Mouse (Mus musculus) heart, embryonic 11.5 days (tissue): ENCODE measurements around the gene 2410131K14Rik. TPM values are rescaled to one million over a fixed set of nuclear protein-coding genes. Genes with fewer than 3 reads are reported as not detected.

Experiments
- ATAC-seq: fragments of 200-750 bp; cut with Nextera tagmentation; replicated peaks from 2 replicates; pipeline ENCODE4 v1.8.0; 2017; ENCODE audit warnings: moderate library complexity; ENCODE audit not compliant: insufficient number of reproducible peaks, low FRiP score, low TSS enrichment
- H3K27ac ChIP-seq: fragments of 300-500 bp; sonication (generic); 2 replicates; pipeline ENCODE4 v1.5.1; 2014; ENCODE audit warnings: mild to moderate bottlenecking, low read depth, low read length
- H3K27me3 ChIP-seq: fragments of 300-500 bp; sonication (generic); 2 replicates; pipeline ENCODE4 v1.6.1; 2014; ENCODE audit warnings: mild to moderate bottlenecking, low read length, mixed read lengths; ENCODE audit not compliant: control insufficient read depth, insufficient read depth
- H3K36me3 ChIP-seq: fragments of 300-500 bp; sonication (generic); 2 replicates; pipeline ENCODE4 v1.6.1; 2014; ENCODE audit warnings: mild to moderate bottlenecking, low read length, moderate library complexity, mixed read lengths; ENCODE audit not compliant: control insufficient read depth, insufficient read depth
- H3K4me1 ChIP-seq: fragments of 300-500 bp; sonication (generic); 2 replicates; pipeline ENCODE4 v1.6.1; 2014; ENCODE audit warnings: low read length; ENCODE audit not compliant: control insufficient read depth, insufficient read depth
- H3K4me2 ChIP-seq: fragments of 300-500 bp; sonication (generic); 2 replicates; pipeline ENCODE4 v1.6.1; 2014; ENCODE audit warnings: mild to moderate bottlenecking, moderate library complexity
- H3K4me3 ChIP-seq: fragments of 300-500 bp; sonication (generic); 2 replicates; pipeline ENCODE4 v1.5.1; 2014; ENCODE audit warnings: low read depth, low read length
- H3K9ac ChIP-seq: fragments of 300-500 bp; sonication (generic); 2 replicates; pipeline ENCODE4 v1.6.1; 2014; ENCODE audit warnings: mild to moderate bottlenecking, low read depth, low read length, moderate library complexity
- H3K9me3 ChIP-seq: fragments of 300-500 bp; sonication (generic); replicated peaks from 2 replicates; pipeline ENCODE4 v1.6.1; 2016; ENCODE audit warnings: low read length; ENCODE audit not compliant: control insufficient read depth
- WGBS: fragments of 180-500 bp; shearing (Covaris S2); extraction: QIAGEN DNeasy Blood & Tissue Kit; methylation state at CpG from one replicate; pipeline ENCODE4 v1.1.7; 2014; ENCODE audit not compliant: insufficient replicate concordance; 5-methylcytosine and 5-hydroxymethylcytosine counted together
- polyA plus RNA-seq: library from polyadenylated mRNA; unstranded; fragments of >200 nt; fragmentation: Nextera tagmentation; extraction: Ambion mirVana; gene quantifications from 2 replicates; pipeline ENCODE4 v1.2.1, GENCODE M21; 2014

The 2410131K14Rik gene
- polyA plus RNA-seq, 1 experiment from 2014 or later = 5.9 TPM

GRCm38 (mm10) chr5:118256981-118257380 lies 12.0 kb downstream of the 2410131K14Rik start:
- no peak for ATAC-seq
- Histone ChIP-seq H3K4me3 (no peak overlapping the region), H3K36me3 (peaks cover 19% of the 10 kb centered on the region), H3K27ac (no peak overlapping the region), H3K4me1 (no peaks in the 10 kb centered on the region), H3K4me2 (no peak overlapping the region), H3K9me3 (no peaks in the 10 kb centered on the region), H3K9ac (no peak overlapping the region), H3K27me3 (no peaks in the 10 kb centered on the region)
- 90% methylated on average over 4 of the region's 4 CpGs for WGBS

GRCm38 (mm10) chr5:118259152-118259551 lies 14.1 kb downstream of the 2410131K14Rik start:
- H3K4me2 ChIP-seq = no peak overlapping the region
- peaks cover 23% of the 10 kb centered on the region for H3K36me3 ChIP-seq
- no peak overlapping the region for H3K9ac ChIP-seq
- H3K4me3 ChIP-seq = no peak overlapping the region
- no peak for ATAC-seq
- no peaks in the 10 kb centered on the region for H3K27me3 ChIP-seq
- 76% methylated on average over 6 of the region's 6 CpGs for WGBS
- no peaks in the 10 kb centered on the region for H3K4me1 ChIP-seq
- no peaks in the 10 kb centered on the region for H3K9me3 ChIP-seq
- H3K27ac ChIP-seq = no peak overlapping the region

- 74% methylated on average over 6 of the region's 6 CpGs for WGBS
- H3K4me2 ChIP-seq = no peak overlapping the region
- ATAC-seq = no peak
- H3K9me3 ChIP-seq = no peaks in the 10 kb centered on the region
- H3K9ac ChIP-seq = no peak overlapping the region
- peaks cover 23% of the 10 kb centered on the region for H3K36me3 ChIP-seq
- H3K27ac ChIP-seq = no peak overlapping the region
- no peak overlapping the region for H3K4me3 ChIP-seq
- no peaks in the 10 kb centered on the region for H3K4me1 ChIP-seq
- H3K27me3 ChIP-seq = no peaks in the 10 kb centered on the region
Observed at GRCm38 (mm10) chr5:118259636-118260035, 14.6 kb downstream of the 2410131K14Rik start.

- no peak overlapping the region for H3K9ac ChIP-seq
- 79% methylated on average over 10 of the region's 10 CpGs for WGBS
- no peaks in the 10 kb centered on the region for H3K27me3 ChIP-seq
- H3K36me3 ChIP-seq = peaks cover 23% of the 10 kb centered on the region
- no peak overlapping the region for H3K4me2 ChIP-seq
- H3K27ac ChIP-seq = no peak overlapping the region
- no peaks in the 10 kb centered on the region for H3K4me1 ChIP-seq
- H3K4me3 ChIP-seq = no peak overlapping the region
- H3K9me3 ChIP-seq = no peaks in the 10 kb centered on the region
- no peak for ATAC-seq
Observed at GRCm38 (mm10) chr5:118260055-118260454, 15.0 kb downstream of the 2410131K14Rik start.

GRCm38 (mm10) chr5:118260642-118261041 lies 15.6 kb downstream of the 2410131K14Rik start:
- H3K4me1 ChIP-seq = no peaks in the 10 kb centered on the region
- no peaks in the 10 kb centered on the region for H3K27me3 ChIP-seq
- H3K36me3 ChIP-seq = peaks cover 23% of the 10 kb centered on the region
- ATAC-seq = no peak
- no peaks in the 10 kb centered on the region for H3K9me3 ChIP-seq
- no peak overlapping the region for H3K4me2 ChIP-seq
- WGBS = 89% methylated on average over 11 of the region's 11 CpGs
- no peak overlapping the region for H3K4me3 ChIP-seq
- H3K27ac ChIP-seq = no peak overlapping the region
- no peak overlapping the region for H3K9ac ChIP-seq

- Histone ChIP-seq H3K27me3 (no peaks in the 10 kb centered on the region), H3K9me3 (no peaks in the 10 kb centered on the region), H3K4me1 (no peaks in the 10 kb centered on the region), H3K27ac (no peak overlapping the region), H3K9ac (no peak overlapping the region), H3K4me3 (no peak overlapping the region), H3K36me3 (peaks cover 23% of the 10 kb centered on the region), H3K4me2 (no peak overlapping the region)
- no peak for ATAC-seq
- 90% methylated on average over 9 of the region's 9 CpGs for WGBS
Observed at GRCm38 (mm10) chr5:118261181-118261580, 16.2 kb downstream of the 2410131K14Rik start.

DNA sequence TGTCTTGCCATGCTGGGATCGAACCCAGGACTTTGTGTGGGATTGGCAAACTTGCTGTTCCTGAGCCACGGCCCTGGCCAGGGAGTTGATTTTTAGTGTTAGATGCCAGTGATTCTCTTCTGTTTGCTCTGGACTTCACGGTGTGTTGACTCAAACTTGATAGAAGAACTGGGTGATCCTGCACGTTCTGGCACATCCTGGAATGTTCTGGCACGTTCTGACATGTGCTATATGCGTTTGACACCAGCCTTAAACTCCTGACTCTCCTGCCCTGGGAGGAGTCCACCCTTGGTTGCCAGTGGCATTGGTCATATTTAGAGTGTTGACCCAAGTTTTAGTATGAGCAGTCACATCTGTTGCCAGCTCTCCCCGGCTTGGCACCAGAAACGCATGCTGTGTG lies 17.4 kb downstream of the 2410131K14Rik start:
- H3K9me3 ChIP-seq = no peaks in the 10 kb centered on the region
- H3K4me2 ChIP-seq = no peak overlapping the region
- H3K4me3 ChIP-seq = no peak overlapping the region
- H3K36me3 ChIP-seq = peaks cover 14% of the 10 kb centered on the region
- no peaks in the 10 kb centered on the region for H3K4me1 ChIP-seq
- 87% methylated on average over 8 of the region's 8 CpGs for WGBS
- H3K27me3 ChIP-seq = no peaks in the 10 kb centered on the region
- H3K9ac ChIP-seq = no peak overlapping the region
- no peak overlapping the region for H3K27ac ChIP-seq
- no peak for ATAC-seq

- H3K27ac ChIP-seq = no peak overlapping the region
- ATAC-seq = no peak
- H3K9ac ChIP-seq = no peak overlapping the region
- H3K9me3 ChIP-seq = no peaks in the 10 kb centered on the region
- peaks cover 11% of the 10 kb centered on the region for H3K36me3 ChIP-seq
- 79% methylated on average over 9 of the region's 9 CpGs for WGBS
- H3K4me3 ChIP-seq = no peak overlapping the region
- no peaks in the 10 kb centered on the region; the same call in 1 of the 2 replicates for H3K4me1 ChIP-seq
- no peak overlapping the region for H3K4me2 ChIP-seq
- H3K27me3 ChIP-seq = 0 out of 2 replicates have a peak, but pooled peaks cover under 1% of the 10 kb centered on the region
Observed at GRCm38 (mm10) chr5:118264279-118264678, 19.3 kb downstream of the 2410131K14Rik start.

GRCm38 (mm10) chr5:118265366-118265765 lies 20.3 kb downstream of the 2410131K14Rik start:
- Histone ChIP-seq H3K27ac (no peak overlapping the region), H3K36me3 (peaks cover 11% of the 10 kb centered on the region), H3K27me3 (peaks cover 11% of the 10 kb centered on the region), H3K4me2 (no peak overlapping the region), H3K4me3 (no peak overlapping the region), H3K9ac (no peak overlapping the region), H3K4me1 (no peaks in the 10 kb centered on the region; the same call in 1 of the 2 replicates), H3K9me3 (no peaks in the 10 kb centered on the region)
- 76% methylated on average over 5 of the region's 5 CpGs for WGBS
- no peak for ATAC-seq
